Mouse (Mus musculus) midbrain, embryonic 11.5 days (tissue): ENCODE measurements around the gene Capn5. TPM values are rescaled to one million over a fixed set of nuclear protein-coding genes. Genes with fewer than 3 reads are reported as not detected.

Source experiments
- ATAC-seq: fragments of 200-750 bp; cut with Nextera tagmentation; 2 replicates; pipeline ENCODE4 v1.8.0; 2017; ENCODE audit warnings: moderate TSS enrichment, moderate library complexity; ENCODE audit not compliant: low FRiP score
- DNase-seq: peaks from one replicate; pipeline ENCODE4 v3.0.0; 2015; ENCODE audit warnings: low spot score; ENCODE audit errors: missing footprints
- H3K27ac ChIP-seq: fragments of 300-500 bp; sonication (generic); 2 replicates; pipeline ENCODE4 v1.5.1; 2014; ENCODE audit warnings: low read depth, low read length
- H3K27me3 ChIP-seq: fragments of 300-500 bp; sonication (generic); 2 replicates; pipeline ENCODE4 v1.6.1; 2014; ENCODE audit warnings: mild to moderate bottlenecking, low read length, moderate library complexity, mixed read lengths; ENCODE audit not compliant: control insufficient read depth, insufficient read depth
- H3K36me3 ChIP-seq: fragments of 300-500 bp; sonication (generic); 2 replicates; pipeline ENCODE4 v1.6.1; 2014; ENCODE audit warnings: mild to moderate bottlenecking, low read length, moderate library complexity, mixed read lengths; ENCODE audit not compliant: control insufficient read depth, insufficient read depth
- H3K4me1 ChIP-seq: fragments of 300-500 bp; sonication (generic); 2 replicates; pipeline ENCODE4 v1.6.1; 2014; ENCODE audit warnings: low read length; ENCODE audit not compliant: control insufficient read depth, insufficient read depth
- H3K4me2 ChIP-seq: fragments of 300-500 bp; sonication (generic); 2 replicates; pipeline ENCODE4 v1.6.1; 2014; ENCODE audit warnings: mild to moderate bottlenecking, moderate library complexity
- H3K4me3 ChIP-seq: fragments of 300-500 bp; sonication (generic); 2 replicates; pipeline ENCODE4 v1.5.1; 2014; ENCODE audit warnings: low read depth, low read length
- H3K9ac ChIP-seq: fragments of 300-500 bp; sonication (generic); 2 replicates; pipeline ENCODE4 v1.6.1; 2014; ENCODE audit warnings: low read length
- H3K9me3 ChIP-seq: fragments of 300-500 bp; sonication (generic); 2 replicates; pipeline ENCODE4 v1.6.1; 2016; ENCODE audit warnings: low read length; ENCODE audit not compliant: control insufficient read depth
- WGBS: fragments of 180-500 bp; shearing (Covaris S2); extraction: QIAGEN DNeasy Blood & Tissue Kit; methylation state at CpG from one replicate; pipeline ENCODE4 v1.1.7; 2014; 5-methylcytosine and 5-hydroxymethylcytosine counted together
- polyA plus RNA-seq: library from polyadenylated mRNA; unstranded; fragments of >200 nt; fragmentation: Nextera tagmentation; extraction: Ambion mirVana; gene quantifications from 2 replicates; pipeline ENCODE4 v1.2.1, GENCODE M21; 2014

Capn5 gene
- polyA plus RNA-seq, 1 experiment from 2014 or later: 3.7 TPM

DNA sequence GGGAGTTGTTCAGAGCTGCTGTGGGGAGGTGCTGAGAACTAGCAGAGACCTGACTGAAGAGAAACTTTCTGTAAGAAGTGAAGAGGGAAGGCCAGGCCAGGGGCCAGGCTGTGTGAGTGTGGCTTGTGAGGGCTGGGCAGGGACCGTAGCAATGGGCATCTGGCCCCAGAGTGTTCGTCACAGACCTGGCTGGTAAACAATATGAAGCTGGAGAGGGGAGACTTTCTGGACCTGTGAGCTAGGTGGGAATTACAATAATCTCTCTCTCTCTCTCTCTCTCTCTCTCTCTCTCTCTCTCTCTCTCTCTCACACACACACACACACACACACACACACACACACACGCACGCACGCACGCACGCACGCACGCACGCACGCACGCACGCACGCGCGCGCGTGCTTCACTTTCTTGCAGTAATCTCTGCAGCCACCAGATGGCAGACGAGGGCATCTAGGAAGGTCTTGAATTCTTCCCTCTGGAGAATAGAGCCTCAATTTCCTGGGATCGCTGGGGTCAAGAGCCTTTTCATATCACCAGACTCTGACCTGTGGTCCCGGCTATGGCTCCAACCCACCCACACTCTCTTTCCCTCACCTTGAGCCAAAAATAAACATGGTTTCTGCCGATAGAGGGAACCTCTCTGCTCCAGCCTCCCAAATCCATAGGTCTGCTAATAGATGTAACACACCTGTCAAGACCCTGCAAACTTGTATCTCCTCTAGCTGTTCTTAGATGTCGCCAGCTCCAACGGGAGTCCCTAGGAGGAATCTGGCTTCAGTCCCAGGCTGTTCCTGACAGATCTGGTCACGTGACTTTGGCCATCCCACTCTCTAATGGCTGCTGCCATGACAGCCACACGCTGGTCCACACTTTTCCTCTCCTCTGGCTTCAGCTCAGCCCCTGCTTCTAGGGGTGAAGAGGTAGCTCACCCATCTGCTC is 74.8 kb downstream of the Capn5 start:
- Histone ChIP-seq H3K4me2 (peak overlapping the region; percentile 43), H3K4me1 (peaks cover 2% of the 10 kb centered on the region; the same call in 1 of the 2 replicates), H3K27me3 (no peaks in the 10 kb centered on the region), H3K36me3 (no peaks in the 10 kb centered on the region), H3K9ac (peak overlapping the region; percentile 68), H3K4me3 (peak overlapping the region; percentile 19; the same call in 1 of the 2 replicates), H3K9me3 (no peaks in the 10 kb centered on the region), H3K27ac (no peak overlapping the region)
- DNase-seq: peak; percentile 98
- ATAC-seq: peak; percentile 84
- WGBS: 42% methylated on average over 10 of the region's 26 CpGs

GRCm38 (mm10) chr7:98102488-98102887 is 75.6 kb downstream of the Capn5 start:
- ATAC-seq (peak; percentile 4; the same call in 1 of the 2 replicates), DNase-seq (no peak)
- peak overlapping the region; percentile 43; the same call in 1 of the 2 replicates for H3K4me2 ChIP-seq
- whole genome bisulfite sequencing: 92% methylated on average over 11 of the region's 11 CpGs
- H3K27ac ChIP-seq: no peak overlapping the region
- H3K36me3 ChIP-seq: peaks cover 3% of the 10 kb centered on the region; the same call in 1 of the 2 replicates
- peak overlapping the region; percentile 68 for H3K9ac ChIP-seq
- H3K4me3 ChIP-seq: no peak overlapping the region
- H3K4me1 ChIP-seq: peaks cover 2% of the 10 kb centered on the region; the same call in 1 of the 2 replicates
- H3K9me3 ChIP-seq: no peaks in the 10 kb centered on the region
- no peaks in the 10 kb centered on the region for H3K27me3 ChIP-seq

- WGBS: 93% methylated on average over 8 of the region's 8 CpGs
- no peak overlapping the region for H3K9ac ChIP-seq
- no peak for DNase-seq
- H3K4me1 ChIP-seq: peaks cover under 1% of the 10 kb centered on the region; the same call in 1 of the 2 replicates
- H3K4me2 ChIP-seq: no peak overlapping the region
- H3K9me3 ChIP-seq: no peaks in the 10 kb centered on the region
- peaks cover 7% of the 10 kb centered on the region; the same call in 1 of the 2 replicates for H3K36me3 ChIP-seq
- no peak overlapping the region for H3K4me3 ChIP-seq
- H3K27ac ChIP-seq: no peak overlapping the region
- ATAC-seq: no peak
- H3K27me3 ChIP-seq: no peaks in the 10 kb centered on the region
Observed at GRCm38 (mm10) chr7:98097557-98097956, 80.5 kb downstream of the Capn5 start.

DNA sequence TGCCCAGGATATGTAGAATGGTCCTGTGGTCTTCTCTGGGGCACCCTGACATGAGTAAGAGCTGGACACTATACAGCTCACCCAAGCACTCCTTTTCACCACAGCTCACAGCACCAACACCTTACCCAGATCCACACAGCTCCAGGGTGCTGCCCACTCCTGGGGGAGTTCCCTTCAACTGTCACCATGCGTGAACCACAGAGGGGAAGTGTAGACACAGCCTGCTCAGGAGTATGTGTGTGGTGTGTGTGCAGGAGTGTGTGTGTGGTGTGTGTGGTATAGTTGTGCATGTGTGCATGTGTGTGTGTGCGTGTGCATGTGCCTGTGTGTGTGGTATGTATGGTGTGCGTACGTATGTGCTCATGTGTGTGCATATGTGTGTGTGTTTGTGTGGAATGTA is 82.2 kb downstream of the Capn5 start:
- Histone ChIP-seq H3K4me3 (no peak overlapping the region), H3K27ac (no peak overlapping the region), H3K36me3 (peaks cover 10% of the 10 kb centered on the region; the same call in 1 of the 2 replicates), H3K27me3 (no peaks in the 10 kb centered on the region), H3K9me3 (no peaks in the 10 kb centered on the region), H3K4me1 (no peaks in the 10 kb centered on the region), H3K9ac (no peak overlapping the region), H3K4me2 (no peak overlapping the region)
- DNase-seq (no peak), ATAC-seq (no peak)
- 97% methylated on average over 4 of the region's 4 CpGs for WGBS

GRCm38 (mm10) chr7:98086346-98086745 is 91.7 kb downstream of the Capn5 start:
- no peaks in the 10 kb centered on the region for H3K9me3 ChIP-seq
- H3K4me1 ChIP-seq: peaks cover 12% of the 10 kb centered on the region
- no peak overlapping the region for H3K4me3 ChIP-seq
- no peaks in the 10 kb centered on the region for H3K36me3 ChIP-seq
- H3K27ac ChIP-seq: no peak overlapping the region
- no peak for ATAC-seq
- H3K9ac ChIP-seq: no peak overlapping the region
- 52% methylated on average over 2 of the region's 2 CpGs for WGBS
- H3K4me2 ChIP-seq: no peak overlapping the region
- no peak for DNase-seq
- no peaks in the 10 kb centered on the region for H3K27me3 ChIP-seq

- no peak for DNase-seq
- H3K27ac ChIP-seq: no peak overlapping the region
Observed at GRCm38 (mm10) chr7:98085314-98085713, 92.8 kb downstream of the Capn5 start.

GRCm38 (mm10) chr7:98084541-98085293 is 93.4 kb downstream of the Capn5 start:
- H3K9me3 ChIP-seq: no peaks in the 10 kb centered on the region
- ATAC-seq: no peak
- H3K4me3 ChIP-seq: no peak overlapping the region
- H3K4me1 ChIP-seq: peaks cover 12% of the 10 kb centered on the region
- H3K27me3 ChIP-seq: no peaks in the 10 kb centered on the region
- H3K4me2 ChIP-seq: no peak overlapping the region
- WGBS: 67% methylated on average over 12 of the region's 12 CpGs
- DNase-seq: no peak
- no peaks in the 10 kb centered on the region for H3K36me3 ChIP-seq
- no peak overlapping the region for H3K27ac ChIP-seq
- no peak overlapping the region for H3K9ac ChIP-seq

More at GRCm38 (mm10) chr7:98085314-98085713, 92.8 kb downstream of the Capn5 start:
- WGBS: 69% methylated on average over 7 of the region's 7 CpGs
- Histone ChIP-seq H3K27me3 (no peaks in the 10 kb centered on the region), H3K9ac (no peak overlapping the region), H3K36me3 (no peaks in the 10 kb centered on the region), H3K9me3 (no peaks in the 10 kb centered on the region), H3K4me2 (no peak overlapping the region), H3K4me1 (peaks cover 12% of the 10 kb centered on the region), H3K4me3 (no peak overlapping the region)
- ATAC-seq: no peak

DNA sequence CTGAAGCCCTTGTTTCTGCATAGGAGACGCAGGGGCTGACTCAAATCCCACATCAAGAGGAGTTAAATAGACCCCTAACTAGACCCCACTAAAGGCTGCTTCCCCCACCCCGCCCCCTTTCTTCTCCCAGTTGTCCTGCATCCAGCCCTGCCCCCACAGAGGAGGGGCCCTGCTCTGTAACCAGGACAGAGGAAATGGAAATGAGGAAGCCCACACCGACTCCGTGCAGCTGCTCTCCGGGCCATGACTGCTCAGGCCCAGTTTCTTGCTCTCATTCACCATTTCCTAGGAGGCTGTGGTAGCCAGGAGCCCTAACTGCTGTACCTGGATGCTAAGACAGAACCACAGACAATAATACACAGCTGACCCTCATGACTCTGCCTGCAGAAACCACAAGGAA is 95.7 kb downstream of the Capn5 start:
- no peaks in the 10 kb centered on the region for H3K36me3 ChIP-seq
- peak overlapping the region; percentile 38 for H3K9ac ChIP-seq
- H3K4me3 ChIP-seq: no peak overlapping the region
- H3K9me3 ChIP-seq: no peaks in the 10 kb centered on the region
- no peak overlapping the region for H3K4me2 ChIP-seq
- no peaks in the 10 kb centered on the region for H3K27me3 ChIP-seq
- H3K27ac ChIP-seq: peak overlapping the region; percentile 80
- 13% methylated on average over 5 of the region's 5 CpGs for WGBS
- peak; percentile 88 for DNase-seq
- ATAC-seq: peak; percentile 85
- peaks cover 12% of the 10 kb centered on the region for H3K4me1 ChIP-seq
